Mouse (Mus musculus) forebrain, embryonic 13.5 days (tissue): ENCODE data around the gene Srrm4. TPM values are rescaled to one million over a fixed set of nuclear protein-coding genes. Genes with fewer than 3 reads are reported as not detected.
A peak's percentile ranks its signal among the peaks of the same experiment; 100 is the strongest.

Experiments
- ATAC-seq: fragments of 200-750 bp; cut with Nextera tagmentation; 2 replicates; pipeline ENCODE4 v1.8.0; 2017
- H3K27ac ChIP-seq: fragments of 300-500 bp; sonication (generic); 2 replicates; pipeline ENCODE4 v1.5.1; 2015; ENCODE audit warnings: inconsistent platforms, mild to moderate bottlenecking, moderate library complexity
- H3K27me3 ChIP-seq: fragments of 300-500 bp; sonication (generic); 2 replicates; pipeline ENCODE4 v1.6.1; 2015; ENCODE audit warnings: mild to moderate bottlenecking, inconsistent platforms
- H3K36me3 ChIP-seq: fragments of 300-500 bp; sonication (generic); 2 replicates; pipeline ENCODE4 v1.6.1; 2015; ENCODE audit warnings: mild to moderate bottlenecking, inconsistent platforms; ENCODE audit not compliant: poor library complexity, severe bottlenecking
- H3K4me1 ChIP-seq: fragments of 300-500 bp; sonication (generic); 2 replicates; pipeline ENCODE4 v1.6.1; 2015; ENCODE audit warnings: inconsistent platforms
- H3K4me2 ChIP-seq: fragments of 300-500 bp; sonication (generic); 2 replicates; pipeline ENCODE4 v1.6.1; 2015; ENCODE audit warnings: inconsistent platforms, mild to moderate bottlenecking, moderate library complexity
- H3K4me3 ChIP-seq: fragments of 300-500 bp; sonication (generic); 2 replicates; pipeline ENCODE4 v1.5.1; 2015; ENCODE audit warnings: mild to moderate bottlenecking, inconsistent platforms
- H3K9ac ChIP-seq: fragments of 300-500 bp; sonication (generic); 2 replicates; pipeline ENCODE4 v1.6.1; 2015; ENCODE audit warnings: mild to moderate bottlenecking, inconsistent platforms
- H3K9me3 ChIP-seq: fragments of 300-500 bp; sonication (generic); replicated peaks from 2 replicates; pipeline ENCODE4 v1.6.1; 2016; ENCODE audit warnings: inconsistent platforms
- WGBS: fragments of 180-500 bp; shearing (Covaris S2); methylation state at CpG from one replicate; pipeline ENCODE4 v1.1.7; 2015; 5-methylcytosine and 5-hydroxymethylcytosine counted together
- polyA plus RNA-seq: library from polyadenylated mRNA; unstranded; fragments of >200 nt; fragmentation: Nextera tagmentation; extraction: Ambion mirVana; gene quantifications from 2 replicates; pipeline ENCODE4 v1.2.1, GENCODE M21; 2015

Srrm4 gene
- polyA plus RNA-seq, 1 experiment from 2014 or later: 28.5 TPM

- peaks cover 78% of the 10 kb centered on the region for H3K4me1 ChIP-seq
- peak overlapping the region; percentile 88 for H3K27ac ChIP-seq
- no peak overlapping the region for H3K9ac ChIP-seq
- no peaks in the 10 kb centered on the region for H3K27me3 ChIP-seq
- no peaks in the 10 kb centered on the region for H3K9me3 ChIP-seq
- H3K4me3 ChIP-seq: no peak overlapping the region
- H3K4me2 ChIP-seq: 0 out of 2 replicates have a peak overlapping the region, but pooled peaks have one; percentile 38
- no peaks in the 10 kb centered on the region for H3K36me3 ChIP-seq
- WGBS: 57% methylated on average over 7 of the region's 7 CpGs
- ATAC-seq: no peak
These were observed 21.1 kb downstream of the Srrm4 start for GRCm38 (mm10) chr5:116570566-116570965.

GRCm38 (mm10) chr5:116569629-116570028, 22.0 kb downstream of the Srrm4 start:
- Histone ChIP-seq H3K4me1 (peaks cover 81% of the 10 kb centered on the region), H3K27ac (peak overlapping the region; percentile 88), H3K4me2 (peak overlapping the region; percentile 36), H3K27me3 (no peaks in the 10 kb centered on the region), H3K9me3 (no peaks in the 10 kb centered on the region), H3K4me3 (no peak overlapping the region), H3K36me3 (no peaks in the 10 kb centered on the region), H3K9ac (peak overlapping the region; percentile 52)
- ATAC-seq: peak; percentile 76
- WGBS: 3% methylated on average over 8 of the region's 9 CpGs

- H3K4me1 ChIP-seq: peaks cover 73% of the 10 kb centered on the region
- no peak overlapping the region for H3K4me3 ChIP-seq
- H3K9me3 ChIP-seq: no peaks in the 10 kb centered on the region
- 89% methylated on average over 2 of the region's 2 CpGs for WGBS
- H3K27me3 ChIP-seq: no peaks in the 10 kb centered on the region
- H3K27ac ChIP-seq: no peak overlapping the region
- no peak overlapping the region for H3K9ac ChIP-seq
- ATAC-seq: no peak
- H3K4me2 ChIP-seq: no peak overlapping the region
- H3K36me3 ChIP-seq: no peaks in the 10 kb centered on the region
These were observed 23.6 kb downstream of the Srrm4 start for GRCm38 (mm10) chr5:116568050-116568449.

- H3K9ac ChIP-seq: no peak overlapping the region
- H3K9me3 ChIP-seq: no peaks in the 10 kb centered on the region
- H3K4me1 ChIP-seq: peaks cover 65% of the 10 kb centered on the region
- no peak overlapping the region for H3K4me2 ChIP-seq
- no peak for ATAC-seq
- WGBS: 93% methylated on average over 8 of the region's 8 CpGs
- H3K27ac ChIP-seq: no peak overlapping the region
- H3K4me3 ChIP-seq: no peak overlapping the region
- H3K27me3 ChIP-seq: no peaks in the 10 kb centered on the region
- H3K36me3 ChIP-seq: peaks cover 5% of the 10 kb centered on the region; the same call in 1 of the 2 replicates
These were observed 24.3 kb downstream of the Srrm4 start for GRCm38 (mm10) chr5:116567298-116567697.

- H3K9me3 ChIP-seq: no peaks in the 10 kb centered on the region
- H3K27ac ChIP-seq: no peak overlapping the region
- no peak overlapping the region for H3K4me3 ChIP-seq
- no peaks in the 10 kb centered on the region for H3K27me3 ChIP-seq
- 68% methylated on average over 14 of the region's 14 CpGs for WGBS
- peaks cover 57% of the 10 kb centered on the region for H3K4me1 ChIP-seq
- H3K4me2 ChIP-seq: no peak overlapping the region
- ATAC-seq: no peak
- no peak overlapping the region for H3K9ac ChIP-seq
- H3K36me3 ChIP-seq: peaks cover 5% of the 10 kb centered on the region; the same call in 1 of the 2 replicates
These were observed 25.1 kb downstream of the Srrm4 start for GRCm38 (mm10) chr5:116566385-116567045.

GRCm38 (mm10) chr5:116565573-116565972, 26.0 kb downstream of the Srrm4 start:
- Histone ChIP-seq H3K9ac (no peak overlapping the region), H3K9me3 (no peaks in the 10 kb centered on the region), H3K4me3 (no peak overlapping the region), H3K27me3 (no peaks in the 10 kb centered on the region), H3K4me2 (no peak overlapping the region), H3K4me1 (peaks cover 48% of the 10 kb centered on the region), H3K27ac (no peak overlapping the region), H3K36me3 (peaks cover 5% of the 10 kb centered on the region; the same call in 1 of the 2 replicates)
- WGBS: 78% methylated on average over 9 of the region's 9 CpGs
- no peak for ATAC-seq

- Histone ChIP-seq H3K4me1 (peaks cover 36% of the 10 kb centered on the region), H3K27ac (no peak overlapping the region), H3K27me3 (no peaks in the 10 kb centered on the region), H3K9ac (no peak overlapping the region), H3K4me2 (no peak overlapping the region), H3K9me3 (no peaks in the 10 kb centered on the region), H3K4me3 (no peak overlapping the region), H3K36me3 (peaks cover 5% of the 10 kb centered on the region; the same call in 1 of the 2 replicates)
- WGBS: 82% methylated on average over 3 of the region's 3 CpGs
- ATAC-seq: no peak
These were observed 27.2 kb downstream of the Srrm4 start for GRCm38 (mm10) chr5:116564391-116564790.

GRCm38 (mm10) chr5:116563713-116564112, 27.9 kb downstream of the Srrm4 start:
- Histone ChIP-seq H3K4me2 (no peak overlapping the region), H3K27me3 (no peaks in the 10 kb centered on the region), H3K36me3 (peaks cover 5% of the 10 kb centered on the region; the same call in 1 of the 2 replicates), H3K4me1 (peaks cover 30% of the 10 kb centered on the region), H3K9ac (no peak overlapping the region), H3K27ac (no peak overlapping the region), H3K9me3 (no peaks in the 10 kb centered on the region), H3K4me3 (no peak overlapping the region)
- WGBS: 78% methylated on average over 6 of the region's 6 CpGs
- no peak for ATAC-seq

- Histone ChIP-seq H3K36me3 (peaks cover 14% of the 10 kb centered on the region), H3K4me2 (no peak overlapping the region), H3K9me3 (peaks cover 8% of the 10 kb centered on the region; the same call in 1 of the 2 replicates), H3K27ac (0 out of 2 replicates have a peak overlapping the region, but pooled peaks have one; percentile 3), H3K4me3 (no peak overlapping the region), H3K4me1 (peaks cover 27% of the 10 kb centered on the region), H3K9ac (no peak overlapping the region), H3K27me3 (no peaks in the 10 kb centered on the region)
- no peak for ATAC-seq
- 84% methylated on average over 7 of the region's 7 CpGs for WGBS
These were observed 32.5 kb downstream of the Srrm4 start for GRCm38 (mm10) chr5:116559091-116559490.

- Histone ChIP-seq H3K9me3 (peaks cover 8% of the 10 kb centered on the region; the same call in 1 of the 2 replicates), H3K27me3 (no peaks in the 10 kb centered on the region), H3K4me3 (no peak overlapping the region), H3K36me3 (peaks cover 9% of the 10 kb centered on the region; the same call in 1 of the 2 replicates), H3K4me1 (peaks cover 34% of the 10 kb centered on the region), H3K4me2 (no peak overlapping the region), H3K27ac (no peak overlapping the region), H3K9ac (no peak overlapping the region)
- ATAC-seq: no peak
- WGBS: 52% methylated on average over 8 of the region's 8 CpGs
These were observed 35.0 kb downstream of the Srrm4 start for GRCm38 (mm10) chr5:116556614-116557013.

GRCm38 (mm10) chr5:116553868-116554267, 37.7 kb downstream of the Srrm4 start:
- Histone ChIP-seq H3K27ac (peak overlapping the region; percentile 25), H3K4me3 (no peak overlapping the region), H3K9me3 (peaks cover 13% of the 10 kb centered on the region), H3K27me3 (no peaks in the 10 kb centered on the region), H3K36me3 (peaks cover 30% of the 10 kb centered on the region), H3K4me1 (peaks cover 34% of the 10 kb centered on the region), H3K9ac (no peak overlapping the region), H3K4me2 (no peak overlapping the region)
- 6% methylated on average over 5 of the region's 5 CpGs for WGBS
- ATAC-seq: peak; percentile 36; the same call in 1 of the 2 replicates

GRCm38 (mm10) chr5:116553106-116553505, 38.5 kb downstream of the Srrm4 start:
- peaks cover 11% of the 10 kb centered on the region for H3K9me3 ChIP-seq
- H3K27ac ChIP-seq: no peak overlapping the region
- no peak overlapping the region for H3K4me2 ChIP-seq
- H3K27me3 ChIP-seq: no peaks in the 10 kb centered on the region
- no peak for ATAC-seq
- 11% methylated on average over 2 of the region's 2 CpGs for WGBS
- H3K4me1 ChIP-seq: peaks cover 34% of the 10 kb centered on the region
- H3K36me3 ChIP-seq: peaks cover 27% of the 10 kb centered on the region
- no peak overlapping the region for H3K4me3 ChIP-seq
- H3K9ac ChIP-seq: no peak overlapping the region
